Mouse (Mus musculus) brown adipose tissue, adult 24 weeks (tissue): ENCODE results near the gene Uaca. TPM values are rescaled to one million over a fixed set of nuclear protein-coding genes. Genes with fewer than 3 reads are reported as not detected.
A peak's percentile ranks its signal among the peaks of the same experiment; 100 is the strongest.

Experiments used
- H3K27ac ChIP-seq: fragments of 200-500 bp; replicated peaks from 2 replicates; pipeline ENCODE4 v1.5.1; 2012; ENCODE audit warnings: low read depth, mild to moderate bottlenecking, low read length
- H3K4me1 ChIP-seq: fragments of 200-500 bp; 2 replicates; pipeline ENCODE4 v1.6.1; 2012; ENCODE audit warnings: low read length, mixed read lengths; ENCODE audit not compliant: control insufficient read depth, insufficient read depth, insufficient read length
- H3K4me3 ChIP-seq: fragments of 200-500 bp; 2 replicates; pipeline ENCODE4 v1.5.1; 2012; ENCODE audit warnings: low read depth, mild to moderate bottlenecking, low read length, moderate library complexity; ENCODE audit not compliant: insufficient read depth
- polyA plus RNA-seq: library from polyadenylated mRNA; stranded (reverse); fragments of >200 nt; gene quantifications from 2 replicates; pipeline ENCODE4 v1.2.4, GENCODE M21; 2012; ENCODE audit not compliant: missing spikeins, insufficient read depth, insufficient read length

Uaca gene
- polyA plus RNA-seq, 1 experiment = 13.8 TPM

GRCm38 (mm10) chr9:60769711-60770111 is 24.6 kb upstream of the Uaca start:
- H3K4me3 ChIP-seq = no peak overlapping the region
- peaks cover 19% of the 10 kb centered on the region for H3K4me1 ChIP-seq
- peak overlapping the region; percentile 71 for H3K27ac ChIP-seq

DNA sequence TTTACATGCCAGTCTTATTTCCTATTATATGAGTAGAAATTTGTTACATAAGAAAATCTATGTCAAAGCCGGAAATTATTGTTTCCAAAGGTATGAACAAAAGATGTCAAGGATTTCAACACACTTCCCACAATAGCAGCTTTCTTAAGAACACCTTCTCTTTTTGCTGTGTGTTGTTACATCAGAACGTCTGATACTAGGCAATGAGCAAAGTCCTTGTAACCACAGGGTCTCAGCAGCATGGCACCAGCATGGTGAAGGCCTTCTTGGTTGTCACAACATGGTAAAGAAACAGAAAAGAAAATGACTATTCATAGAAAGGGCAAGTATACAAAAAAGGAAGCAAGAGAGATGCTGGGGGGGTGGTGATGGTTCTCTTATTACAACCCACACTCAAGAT is 20.6 kb upstream of the Uaca start:
- peaks cover 17% of the 10 kb centered on the region for H3K4me1 ChIP-seq
- H3K4me3 ChIP-seq = no peak overlapping the region
- no peak overlapping the region for H3K27ac ChIP-seq

GRCm38 (mm10) chr9:60776899-60777298 is 17.4 kb upstream of the Uaca start:
- Histone ChIP-seq H3K4me3 (no peak overlapping the region), H3K27ac (peak overlapping the region; percentile 66), H3K4me1 (peaks cover 6% of the 10 kb centered on the region; the same call in 1 of the 2 replicates)

- Histone ChIP-seq H3K27ac (no peak overlapping the region), H3K4me3 (no peak overlapping the region), H3K4me1 (no peaks in the 10 kb centered on the region)
Measured at GRCm38 (mm10) chr9:60782057-60782789, 12.1 kb upstream of the Uaca start.

DNA sequence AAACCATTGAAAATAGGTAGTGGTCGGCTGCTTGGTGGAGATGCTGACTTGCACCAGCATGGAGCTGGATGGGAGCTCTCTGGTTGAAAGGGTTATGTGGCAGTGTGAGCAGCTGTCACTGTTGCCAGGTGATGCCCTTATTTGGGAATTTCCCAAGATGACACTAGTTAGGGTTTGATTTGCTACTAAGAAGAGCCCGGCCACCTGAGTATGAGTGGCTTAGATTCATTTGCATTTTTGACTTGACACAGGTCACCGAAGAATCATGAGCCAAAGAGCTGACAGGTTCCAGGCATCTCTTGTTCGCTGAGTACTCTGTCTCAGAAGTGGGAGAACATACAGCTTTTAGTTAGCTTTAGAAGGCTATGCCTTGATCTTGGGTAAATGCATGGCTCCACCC is 9.3 kb upstream of the Uaca start:
- Histone ChIP-seq H3K27ac (no peak overlapping the region), H3K4me1 (no peaks in the 10 kb centered on the region), H3K4me3 (no peak overlapping the region)

- Histone ChIP-seq H3K27ac (peak overlapping the region; percentile 39; the same call in 1 of the 2 replicates), H3K4me3 (no peak overlapping the region), H3K4me1 (no peaks in the 10 kb centered on the region)
Measured at GRCm38 (mm10) chr9:60787517-60788110, 6.7 kb upstream of the Uaca start.

DNA sequence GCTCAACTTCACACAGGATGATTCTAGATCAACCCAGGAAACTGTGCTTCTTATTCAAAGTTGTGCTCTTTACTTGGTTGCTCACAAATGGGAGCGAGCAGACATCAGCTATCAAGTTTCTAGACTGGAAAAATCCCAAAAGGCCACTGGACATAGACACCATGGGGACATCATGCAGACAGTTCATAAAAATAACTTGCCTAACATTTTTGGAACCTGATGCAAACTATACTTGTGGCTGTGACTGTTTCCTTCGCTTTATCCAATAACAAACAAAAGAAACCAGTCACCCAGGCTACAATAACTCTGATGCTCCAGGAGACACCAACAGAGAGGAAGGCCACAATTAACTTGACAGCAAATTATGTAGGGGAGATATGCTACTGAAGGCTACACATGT is 4.1 kb upstream of the Uaca start:
- Histone ChIP-seq H3K27ac (no peak overlapping the region), H3K4me1 (0 out of 2 replicates have a peak, but pooled peaks cover 3% of the 10 kb centered on the region), H3K4me3 (no peak overlapping the region)

- Histone ChIP-seq H3K4me1 (peaks cover 3% of the 10 kb centered on the region; the same call in 1 of the 2 replicates), H3K4me3 (peak overlapping the region; percentile 92), H3K27ac (peak overlapping the region; percentile 73)
Measured at GRCm38 (mm10) chr9:60794841-60795351, 554 bp downstream of the Uaca start.

GRCm38 (mm10) chr9:60796076-60796475 is 1.7 kb downstream of the Uaca start:
- Histone ChIP-seq H3K27ac (no peak overlapping the region), H3K4me3 (peak overlapping the region; percentile 92; the same call in 1 of the 2 replicates), H3K4me1 (peaks cover 3% of the 10 kb centered on the region; the same call in 1 of the 2 replicates)

GRCm38 (mm10) chr9:60797126-60797525 is 2.8 kb downstream of the Uaca start:
- H3K27ac ChIP-seq = no peak overlapping the region
- no peak overlapping the region for H3K4me3 ChIP-seq
- peaks cover 3% of the 10 kb centered on the region for H3K4me1 ChIP-seq

DNA sequence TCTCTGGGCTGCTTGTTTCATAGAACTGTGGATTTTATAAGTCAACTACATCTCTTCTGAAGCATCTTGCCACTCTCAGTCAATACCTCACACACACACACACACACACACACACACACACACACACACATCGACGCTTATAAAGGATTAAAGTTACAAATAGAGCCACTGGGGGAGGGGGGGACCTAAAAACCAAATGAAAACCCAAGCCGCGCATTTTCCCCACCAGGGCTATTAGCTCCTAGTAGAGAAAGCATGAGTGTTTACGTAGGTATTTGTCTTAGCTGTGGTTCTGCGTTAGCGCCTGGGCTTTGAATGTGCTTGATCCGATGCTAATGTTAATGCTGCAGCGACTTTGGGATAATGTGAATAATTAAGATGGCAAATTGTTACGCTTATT is 4.7 kb downstream of the Uaca start:
- Histone ChIP-seq H3K4me1 (no peaks in the 10 kb centered on the region; the same call in none of the 2 replicates), H3K4me3 (no peak overlapping the region), H3K27ac (no peak overlapping the region)

DNA sequence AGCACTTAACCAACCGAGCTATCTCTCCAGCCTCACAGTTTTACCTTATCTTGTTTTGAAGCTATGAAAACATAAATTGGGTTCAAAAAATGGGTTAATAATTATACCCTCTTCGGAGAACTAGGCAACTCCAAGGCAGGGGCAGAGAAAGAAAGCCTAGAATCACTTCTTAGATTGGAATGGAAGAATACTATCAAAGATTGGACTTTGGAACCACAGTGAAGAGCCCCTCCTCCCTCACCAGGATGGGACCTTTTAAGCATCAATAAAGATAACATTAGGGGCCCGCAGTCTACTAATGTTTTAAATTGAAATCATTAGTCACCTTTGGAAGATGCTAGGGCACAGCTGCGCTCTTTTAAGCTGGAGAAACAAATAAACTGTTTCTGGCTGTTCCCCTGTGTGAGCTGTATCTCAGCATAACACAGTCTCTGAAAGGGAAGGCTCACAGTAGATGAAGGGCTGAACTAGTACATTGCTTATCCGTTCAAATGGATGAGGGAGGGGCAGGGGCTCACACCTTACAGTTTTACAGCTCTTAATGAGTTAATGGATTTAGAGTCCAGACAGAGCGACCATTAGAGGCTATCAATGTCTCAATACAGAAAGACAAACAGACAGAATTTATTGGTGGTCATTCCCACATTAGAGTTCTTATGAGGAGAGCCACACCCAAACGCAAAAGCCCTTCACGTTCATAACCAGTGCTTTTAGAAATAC is 6.5 kb downstream of the Uaca start:
- H3K4me3 ChIP-seq = no peak overlapping the region
- H3K4me1 ChIP-seq = no peaks in the 10 kb centered on the region; the same call in none of the 2 replicates
- no peak overlapping the region for H3K27ac ChIP-seq

DNA sequence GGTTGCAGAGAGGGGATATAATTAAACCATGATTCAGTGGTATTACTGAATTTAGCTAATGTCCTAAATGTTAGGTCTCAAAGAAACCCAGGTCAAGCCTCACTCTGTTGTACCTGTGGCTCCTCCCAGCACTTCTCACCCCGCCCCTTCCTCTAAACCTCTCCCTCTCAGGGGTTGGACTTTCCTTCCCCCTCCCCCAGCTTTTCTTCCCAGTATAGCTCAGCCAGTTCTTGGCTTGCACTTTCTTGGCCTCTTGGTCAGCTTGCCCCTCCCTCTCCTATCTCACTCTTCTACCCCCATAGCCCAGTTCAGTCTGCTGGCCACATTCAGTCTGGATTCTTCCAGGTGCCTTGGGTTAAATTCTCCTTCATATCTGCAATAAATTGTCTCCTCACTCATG is 7.4 kb downstream of the Uaca start:
- Histone ChIP-seq H3K4me1 (no peaks in the 10 kb centered on the region; the same call in none of the 2 replicates), H3K4me3 (no peak overlapping the region), H3K27ac (no peak overlapping the region)

GRCm38 (mm10) chr9:60802341-60802740 is 8.0 kb downstream of the Uaca start:
- Histone ChIP-seq H3K4me1 (no peaks in the 10 kb centered on the region; the same call in none of the 2 replicates), H3K4me3 (no peak overlapping the region), H3K27ac (no peak overlapping the region)

DNA sequence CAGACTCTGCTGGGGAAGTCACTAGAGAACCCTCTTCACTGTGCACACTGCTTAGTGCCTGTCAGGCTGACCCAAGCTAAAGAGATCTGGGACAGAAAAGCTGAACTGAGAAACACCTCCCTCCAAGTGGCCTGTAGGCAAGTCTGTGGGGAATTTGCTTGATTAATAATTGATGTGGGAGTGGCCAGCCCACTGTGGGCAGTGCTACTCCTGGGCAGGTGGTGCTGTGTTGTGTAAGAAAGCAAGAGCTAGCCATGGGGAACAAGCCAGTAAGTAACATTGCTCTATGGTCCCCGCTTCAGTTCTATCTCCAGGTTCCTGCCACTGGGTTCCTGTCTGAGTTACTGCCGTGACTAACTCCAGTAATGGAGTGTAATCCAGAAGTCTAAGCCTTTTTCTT is 11.7 kb downstream of the Uaca start:
- Histone ChIP-seq H3K27ac (no peak overlapping the region), H3K4me3 (no peak overlapping the region), H3K4me1 (peaks cover 4% of the 10 kb centered on the region)
